Mouse (Mus musculus) kidney, embryonic 14.5 days (tissue): ENCODE results near the gene Rcn3. TPM values are rescaled to one million over a fixed set of nuclear protein-coding genes. Genes with fewer than 3 reads are reported as not detected.

Source experiments
- ATAC-seq: fragments of 200-750 bp; cut with Nextera tagmentation; 2 replicates; pipeline ENCODE4 v1.8.0; 2017; ENCODE audit warnings: moderate number of reproducible peaks, mild to moderate bottlenecking, moderate TSS enrichment, moderate library complexity; ENCODE audit not compliant: low FRiP score, low TSS enrichment
- H3K27ac ChIP-seq: fragments of 300-500 bp; sonication (generic); 2 replicates; pipeline ENCODE4 v1.5.1; 2014; ENCODE audit warnings: low read depth, mild to moderate bottlenecking, low read length, moderate library complexity, mixed read lengths
- H3K27me3 ChIP-seq: fragments of 300-500 bp; sonication (generic); 2 replicates; pipeline ENCODE4 v1.6.1; 2014; ENCODE audit warnings: mild to moderate bottlenecking, low read length; ENCODE audit not compliant: control insufficient read depth, insufficient read depth
- H3K36me3 ChIP-seq: fragments of 300-500 bp; sonication (generic); 2 replicates; pipeline ENCODE4 v1.6.1; 2014; ENCODE audit warnings: low read length, mixed read lengths; ENCODE audit not compliant: control insufficient read depth, insufficient read depth
- H3K4me1 ChIP-seq: fragments of 300-500 bp; sonication (generic); 2 replicates; pipeline ENCODE4 v1.6.1; 2014; ENCODE audit warnings: low read length, mixed read lengths; ENCODE audit not compliant: control insufficient read depth, insufficient read depth
- H3K4me2 ChIP-seq: fragments of 300-500 bp; sonication (generic); replicated peaks from 2 replicates; pipeline ENCODE4 v1.6.1; 2014; ENCODE audit warnings: low read depth, mild to moderate bottlenecking, low read length
- H3K4me3 ChIP-seq: fragments of 300-500 bp; sonication (generic); 2 replicates; pipeline ENCODE4 v1.5.1; 2014; ENCODE audit warnings: mild to moderate bottlenecking, low read length
- H3K9ac ChIP-seq: fragments of 300-500 bp; sonication (generic); 2 replicates; pipeline ENCODE4 v1.6.1; 2014; ENCODE audit warnings: low read depth, mild to moderate bottlenecking, low read length, moderate library complexity
- H3K9me3 ChIP-seq: fragments of 300-500 bp; sonication (generic); 2 replicates; pipeline ENCODE4 v1.6.1; 2016; ENCODE audit warnings: low read length; ENCODE audit not compliant: control insufficient read depth
- WGBS: fragments of 180-500 bp; shearing (Covaris S2); extraction: QIAGEN DNeasy Blood & Tissue Kit; methylation state at CpG from one replicate; pipeline ENCODE4 v1.1.7; 2014; 5-methylcytosine and 5-hydroxymethylcytosine counted together
- polyA plus RNA-seq: library from polyadenylated mRNA; unstranded; fragments of >200 nt; fragmentation: Nextera tagmentation; extraction: Ambion mirVana; gene quantifications from 2 replicates; pipeline ENCODE4 v1.2.1, GENCODE M21; 2014

The Rcn3 gene
- polyA plus RNA-seq, 1 experiment from 2014 or later = 301 TPM

- no peak for ATAC-seq
- Histone ChIP-seq H3K4me2 (no peak overlapping the region), H3K4me1 (peaks cover 12% of the 10 kb centered on the region), H3K27me3 (no peaks in the 10 kb centered on the region), H3K9me3 (no peaks in the 10 kb centered on the region), H3K27ac (no peak overlapping the region), H3K36me3 (no peaks in the 10 kb centered on the region), H3K9ac (no peak overlapping the region), H3K4me3 (no peak overlapping the region; the same call in 1 of the 2 replicates)
- 83% methylated on average over 6 of the region's 6 CpGs for WGBS
These were observed 31.3 kb downstream of the Rcn3 start for GRCm38 (mm10) chr7:45060632-45061122.

- Histone ChIP-seq H3K4me2 (no peak overlapping the region), H3K27ac (no peak overlapping the region; the same call in 1 of the 2 replicates), H3K36me3 (no peaks in the 10 kb centered on the region), H3K9me3 (no peaks in the 10 kb centered on the region), H3K27me3 (no peaks in the 10 kb centered on the region), H3K4me3 (no peak overlapping the region), H3K9ac (no peak overlapping the region), H3K4me1 (peaks cover 12% of the 10 kb centered on the region)
- ATAC-seq = no peak
- 77% methylated on average over 10 of the region's 10 CpGs for WGBS
These were observed 33.1 kb downstream of the Rcn3 start for GRCm38 (mm10) chr7:45058607-45059571.

GRCm38 (mm10) chr7:45056972-45057348 is 35.1 kb downstream of the Rcn3 start:
- H3K9ac ChIP-seq = no peak overlapping the region
- no peak for ATAC-seq
- H3K27me3 ChIP-seq = no peaks in the 10 kb centered on the region
- H3K4me3 ChIP-seq = no peak overlapping the region
- H3K4me1 ChIP-seq = peaks cover 9% of the 10 kb centered on the region
- H3K9me3 ChIP-seq = no peaks in the 10 kb centered on the region
- H3K27ac ChIP-seq = no peak overlapping the region
- no peaks in the 10 kb centered on the region for H3K36me3 ChIP-seq
- no peak overlapping the region for H3K4me2 ChIP-seq

GRCm38 (mm10) chr7:45056329-45056971 is 35.6 kb downstream of the Rcn3 start:
- Histone ChIP-seq H3K9me3 (no peaks in the 10 kb centered on the region), H3K27ac (no peak overlapping the region), H3K4me2 (no peak overlapping the region), H3K36me3 (no peaks in the 10 kb centered on the region), H3K9ac (no peak overlapping the region), H3K4me3 (no peak overlapping the region), H3K27me3 (no peaks in the 10 kb centered on the region), H3K4me1 (peaks cover 5% of the 10 kb centered on the region)
- WGBS = 62% methylated on average over 14 of the region's 14 CpGs
- ATAC-seq = no peak

GRCm38 (mm10) chr7:45053931-45054510 is 38.0 kb downstream of the Rcn3 start:
- H3K4me1 ChIP-seq = peaks cover 4% of the 10 kb centered on the region; the same call in 1 of the 2 replicates
- H3K9ac ChIP-seq = peak overlapping the region; percentile 88
- WGBS = under 1% methylated on average over 33 of the region's 33 CpGs

GRCm38 (mm10) chr7:45053117-45053930 is 38.7 kb downstream of the Rcn3 start:
- Histone ChIP-seq H3K27ac (peak overlapping the region; percentile 99), H3K4me3 (peak overlapping the region; percentile 93), H3K36me3 (peaks cover 25% of the 10 kb centered on the region), H3K9me3 (no peaks in the 10 kb centered on the region), H3K27me3 (no peaks in the 10 kb centered on the region), H3K4me2 (peak overlapping the region; percentile 95), H3K4me1 (peaks cover 4% of the 10 kb centered on the region; the same call in 1 of the 2 replicates), H3K9ac (peak overlapping the region; percentile 88)
- peak; percentile 41 for ATAC-seq
- under 1% methylated on average over 43 of the region's 59 CpGs for WGBS

More at GRCm38 (mm10) chr7:45053931-45054510, 38.0 kb downstream of the Rcn3 start:
- H3K36me3 ChIP-seq = peaks cover 18% of the 10 kb centered on the region
- ATAC-seq = peak; percentile 95
- H3K9me3 ChIP-seq = no peaks in the 10 kb centered on the region
- H3K4me3 ChIP-seq = peak overlapping the region; percentile 93
- H3K4me2 ChIP-seq = peak overlapping the region; percentile 95
- H3K27me3 ChIP-seq = no peaks in the 10 kb centered on the region
- peak overlapping the region; percentile 99 for H3K27ac ChIP-seq

- H3K4me3 ChIP-seq = peak within 1 kb of the TSS; percentile 93
- peak within 1 kb of the TSS; percentile 88 for H3K9ac ChIP-seq
- H3K27me3 ChIP-seq = no peaks in the 10 kb centered on the region
- peak within 1 kb of the TSS; percentile 95 for H3K4me2 ChIP-seq
- peaks cover 30% of the 10 kb centered on the region for H3K36me3 ChIP-seq
- ATAC-seq = no peak
- 0% methylated on average over 13 of the region's 18 CpGs for WGBS
- no peaks in the 10 kb centered on the region for H3K9me3 ChIP-seq
- H3K4me1 ChIP-seq = peaks cover 4% of the 10 kb centered on the region; the same call in 1 of the 2 replicates
- peak within 1 kb of the TSS; percentile 99 for H3K27ac ChIP-seq
These were observed 39.2 kb downstream of the Rcn3 start, which contains the start of gene Prr12 for GRCm38 (mm10) chr7:45052862-45053116. Gene Prr12, minus strand, starts transcription at chr7:45052881.

GRCm38 (mm10) chr7:45052181-45052861 is 39.7 kb downstream of the Rcn3 start:
- Histone ChIP-seq H3K9me3 (no peaks in the 10 kb centered on the region), H3K4me1 (peaks cover 4% of the 10 kb centered on the region; the same call in 1 of the 2 replicates), H3K4me2 (peak overlapping the region; percentile 95), H3K27me3 (no peaks in the 10 kb centered on the region), H3K9ac (peak overlapping the region; percentile 88), H3K36me3 (peaks cover 35% of the 10 kb centered on the region), H3K27ac (peak overlapping the region; percentile 99), H3K4me3 (peak overlapping the region; percentile 93)
- under 1% methylated on average over 38 of the region's 38 CpGs for WGBS
- ATAC-seq = no peak
